Mouse (Mus musculus) neural tube, embryonic 15.5 days (tissue): ENCODE data around the gene Grb2. TPM values are rescaled to one million over a fixed set of nuclear protein-coding genes. Genes with fewer than 3 reads are reported as not detected.

Experiments
- polyA plus RNA-seq: library from polyadenylated mRNA; unstranded; fragments of >200 nt; fragmentation: Nextera tagmentation; extraction: Ambion mirVana; gene quantifications from 2 replicates; pipeline ENCODE4 v1.2.1, GENCODE M21; 2015

The Grb2 gene
- polyA plus RNA-seq, 1 experiment from 2014 or later, result 192 TPM

Other genes with a start within 250 kb of the Grb2 start
- 0.44 and 7.2 TPM in 2 replicates for gene Slc16a5, start 246.1 kb downstream of the Grb2 start, polyA plus RNA-seq
- gene Armc7, start 232.9 kb downstream of the Grb2 start, polyA plus RNA-seq, result 16.2 and 17.8 TPM in 2 replicates
- gene Nt5c, start 216.7 kb downstream of the Grb2 start, polyA plus RNA-seq, result 95.5 and 96.2 TPM in 2 replicates
- 1,012 and 1,180 TPM in 2 replicates for gene Jpt1, start 194.2 kb downstream of the Grb2 start, polyA plus RNA-seq
- gene Sumo2, start 172.3 kb downstream of the Grb2 start, polyA plus RNA-seq, result 882 and 892 TPM in 2 replicates
- 101 and 120 TPM in 2 replicates for gene Nup85, start 144.2 kb downstream of the Grb2 start, polyA plus RNA-seq
- 81.0 and 83.8 TPM in 2 replicates for gene Mrps7, start 104.7 kb downstream of the Grb2 start, polyA plus RNA-seq
- 34.6 and 35.0 TPM in 2 replicates for gene Gga3, start 104.5 kb downstream of the Grb2 start, polyA plus RNA-seq
- gene Mif4gd, start 95.6 kb downstream of the Grb2 start, polyA plus RNA-seq, result 11.5 and 19.4 TPM in 2 replicates
- 49.0 and 52.8 TPM in 2 replicates for gene Slc25a19, start 80.3 kb downstream of the Grb2 start, polyA plus RNA-seq
- 20.3 and 21.2 TPM in 2 replicates for gene Tmem94, start 56.8 kb upstream of the Grb2 start, polyA plus RNA-seq
- gene Caskin2, start 105.0 kb upstream of the Grb2 start, polyA plus RNA-seq, result 9.8 and 10.2 TPM in 2 replicates
- gene Tsen54, start 106.1 kb upstream of the Grb2 start, polyA plus RNA-seq, result 22.0 and 23.7 TPM in 2 replicates
- 0.97 and 8.8 TPM in 2 replicates for gene Llgl2, start 115.5 kb upstream of the Grb2 start, polyA plus RNA-seq
- 0.12 and 5.0 TPM in 2 replicates for gene Myo15b, start 149.8 kb upstream of the Grb2 start, polyA plus RNA-seq
- 2.2 and 8.1 TPM in 2 replicates for gene Smim5, start 191.4 kb upstream of the Grb2 start, polyA plus RNA-seq
- 0.68 and 3.1 TPM in 2 replicates for gene Smim6, start 203.4 kb upstream of the Grb2 start, polyA plus RNA-seq
- gene Sap30bp, start 224.7 kb upstream of the Grb2 start, polyA plus RNA-seq, result 39.0 and 40.5 TPM in 2 replicates
- gene Recql5, start 224.9 kb upstream of the Grb2 start, polyA plus RNA-seq, result 19.7 and 22.0 TPM in 2 replicates